Mouse (Mus musculus) left cerebral cortex, postnatal 14 days (tissue): ENCODE measurements around the gene Fam243. TPM values are rescaled to one million over a fixed set of nuclear protein-coding genes. Genes with fewer than 3 reads are reported as not detected.

ENCODE experiments used
- DNase-seq, 2 experiments: peaks; one replicate each; pipeline ENCODE4 v3.0.0; 2021 to 2022; ENCODE audit warnings: low spot score in 2 of 2, mixed read lengths in 1 of 2
- intact Hi-C: fragments of 180-260 bp; cut with DNase I; formaldehyde crosslinking; loops from one replicate; pipeline ENCODE4 v1.15.1; 2025
- total RNA-seq, 2 experiments: library from RNA; stranded (reverse); gene quantifications; 2 replicates each; pipeline ENCODE4 v1.2.3; 2021

Gene Fam243
- total RNA-seq, 2 experiments from 2014 or later: not detected

DNA sequence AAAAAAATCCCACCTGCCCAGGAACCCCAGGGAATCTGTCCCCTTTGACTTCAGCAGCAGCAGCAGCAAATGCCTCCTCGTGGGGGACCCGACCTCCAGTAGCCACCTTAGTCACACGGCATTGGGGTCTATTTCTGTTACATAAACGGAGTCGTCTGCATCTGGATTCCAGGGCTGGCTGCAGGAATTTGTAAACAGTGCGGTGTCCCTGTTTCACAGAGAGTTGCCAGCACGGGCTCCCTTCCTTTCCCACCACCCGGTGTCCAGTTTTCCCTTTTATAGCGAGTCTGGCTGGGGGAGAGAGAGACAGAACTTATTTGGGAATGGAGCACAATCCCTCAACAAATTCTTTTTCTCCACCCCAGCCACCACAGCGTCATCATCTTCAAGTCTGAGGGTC, 36.2 kb downstream of the Fam243 start:
- no peak for DNase-seq
- intact Hi-C loops: loop anchor here (5.0 kb wide), 1 partner anchor 138 kb away; no protein-coding TSS in a partner anchor

DNA sequence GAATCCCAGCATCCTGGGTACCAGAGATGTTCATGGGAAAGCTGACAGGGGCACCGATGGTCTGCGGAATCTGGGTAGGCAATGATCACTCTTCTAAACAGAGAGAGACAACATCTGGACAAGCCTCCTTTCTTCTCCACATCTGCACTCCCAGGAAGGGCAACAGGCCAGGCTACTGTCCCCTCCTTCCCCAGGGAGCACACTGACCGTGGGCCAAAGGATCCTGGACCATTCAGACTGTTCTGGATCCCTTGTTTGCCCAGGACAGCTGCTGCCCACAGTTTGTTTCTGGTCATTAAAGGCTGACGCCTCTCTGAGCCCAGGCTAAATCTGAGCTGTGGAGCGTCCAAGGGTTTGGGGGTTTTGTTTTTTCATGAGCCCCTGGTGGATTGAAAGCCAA, 38.6 kb downstream of the Fam243 start:
- no peak for DNase-seq
- intact Hi-C loops: no loop called here

DNA sequence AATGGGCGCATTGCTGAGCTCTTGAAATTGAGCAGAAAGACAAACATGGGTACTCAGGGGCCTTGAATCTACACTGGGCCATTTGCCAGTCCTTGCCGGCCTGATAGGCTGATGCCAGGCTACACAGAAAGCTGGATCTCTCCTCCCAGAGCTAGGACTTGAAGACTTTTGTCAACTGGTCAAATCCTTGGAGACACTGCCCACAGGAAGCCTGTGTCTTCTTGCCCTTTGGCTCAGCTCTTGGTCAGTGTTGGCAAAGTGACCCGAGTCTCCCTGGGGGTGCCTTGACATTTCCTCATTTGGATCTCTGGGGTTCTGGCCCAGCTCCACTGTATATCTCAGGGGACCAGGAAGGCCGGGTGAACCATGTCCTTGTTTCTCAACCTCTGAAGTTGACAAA, 45.7 kb downstream of the Fam243 start:
- intact Hi-C loops: no loop called here
- DNase-seq: no peak

DNA sequence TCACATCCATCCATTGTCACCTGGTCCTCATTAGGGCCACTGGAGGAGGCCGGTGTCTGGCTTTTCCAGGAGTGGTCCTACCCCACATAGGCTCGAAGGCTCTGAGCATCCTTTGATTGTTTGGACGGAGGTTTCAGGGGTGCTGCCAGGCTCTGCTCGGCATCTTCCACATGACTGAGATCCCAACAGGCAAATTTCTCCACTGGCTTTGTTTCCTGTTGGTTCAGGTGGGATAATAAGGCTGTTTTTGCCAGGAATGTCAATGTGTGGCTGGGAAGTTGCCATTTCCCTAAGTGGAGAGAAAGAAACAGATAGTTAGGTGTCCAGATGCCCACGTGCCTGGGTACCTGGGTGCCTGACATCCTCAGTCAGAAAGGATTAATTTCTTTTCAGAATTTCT, 46.7 kb downstream of the Fam243 start:
- DNase-seq: no peak
- intact Hi-C loops: no loop called here

Other genes starting within 250 kb of the Fam243 start
- gene Kcne2, start 29.1 kb downstream of the Fam243 start, total RNA-seq: under 1 TPM; 0.42 to 0.66 TPM
- gene Smim11, start 20.2 kb downstream of the Fam243 start, total RNA-seq: 10 to 100 TPM; 13.4 to 15.3 TPM
- not detected for gene Kcne1, start 38.0 kb upstream of the Fam243 start, total RNA-seq
- gene Rcan1, start 149.4 kb upstream of the Fam243 start, total RNA-seq: 10 to 100 TPM; 49.8 to 55.8 TPM
- gene Clic6, start 164.3 kb upstream of the Fam243 start, total RNA-seq: 1 to 10 TPM; 1.9 to 2.2 TPM